In genomic region chr11:107031635-107032034, GRCm38 (mm10) we compare ENCODE assay signal across 16 mouse cellular contexts. TPM values are rescaled to one million over a fixed set of nuclear protein-coding genes. Genes with fewer than 3 reads are reported as not detected.
DNase-seq lines count a peak whose midpoint lies in the region.
"Had no signal": no experiment of that assay in that cellular context is flagged by ENCODE, and none has a peak within 500 bp of the region (broad histone marks: within the 10 kb centered on the region; RNA-seq: fewer than 3 reads in every experiment).

No protein-coding gene starts in this region.

- DNase-seq in heart, adult 11 months = peak; percentile 55
- DNase-seq in heart, adult 8-10 months (ENCODE audit: low spot score) = no peak
- DNase-seq in kidney, postnatal 4 days = peak; percentile 21 to 26
- no peak for DNase-seq in kidney, adult 11 months
- peak; percentile 33 for DNase-seq in ovary, adult 18-20 months (ENCODE audit: low spot score)
- DNase-seq in ovary, postnatal 14 days (ENCODE audit: low spot score) = no peak
- no peak for DNase-seq in frontal cortex, postnatal 25 days (ENCODE audit: low spot score in 2 of 2)
- DNase-seq: adrenal gland, postnatal 25 days; cerebellum, adult 11-12 months; cerebellum, adult 9-11 months; gastrocnemius, postnatal 10 days; lung, embryonic 14.5 days; lung, postnatal 14 days; right cerebral cortex, adult 18-20 months; spleen, adult 18-20 months; thymus, postnatal 14 days had no signal

RNA-seq across cellular contexts. Expression of gene 1810010H24Rik, which starts 6.2 kb away (rescaled TPM):
- 1 to 10 TPM; 1.7 to 2.7 (median 2.1) TPM for total RNA-seq in heart, adult 8-10 months (2022)

RNA-seq across cellular contexts. Expression of gene Kpna2, which starts 32.3 kb away (rescaled TPM):
- 10 to 100 TPM; 53.9 to 86.8 (median 74.8) TPM for total RNA-seq in heart, adult 8-10 months (2022)

Comparison
In these comparisons a context has a peak if more than half of its experiments do, and no peak if none do; other contexts are left out.
1. DNase-seq: peak in heart, adult 11 months (single experiment), kidney, postnatal 4 days (2 of 2) and ovary, adult 18-20 months (single experiment); none in heart, adult 8-10 months (single experiment), kidney, adult 11 months (single experiment), ovary, postnatal 14 days (single experiment) and frontal cortex, postnatal 25 days (0 of 2).